Mouse (Mus musculus) ES-E14 (cell line): ENCODE data around the gene Baz2b. TPM values are rescaled to one million over a fixed set of nuclear protein-coding genes. Genes with fewer than 3 reads are reported as not detected.

ENCODE experiments used
- DNase-seq: peaks from one replicate; pipeline ENCODE4 v3.0.0-alpha.2; 2013; ENCODE audit warnings: low read depth, low spot score
- H3K27ac ChIP-seq: 2 replicates; pipeline ENCODE4 v1.5.1; 2012; ENCODE audit warnings: low read depth, mild to moderate bottlenecking, low read length, moderate library complexity, mixed read lengths; ENCODE audit not compliant: poor library complexity, insufficient read depth, severe bottlenecking
- H3K36me3 ChIP-seq: 2 replicates; pipeline ENCODE4 v1.6.1; 2012; ENCODE audit warnings: mild to moderate bottlenecking, low read length, moderate library complexity, mixed read lengths; ENCODE audit not compliant: control insufficient read depth, poor library complexity, insufficient read depth, severe bottlenecking
- H3K4me1 ChIP-seq, 2 experiments: fragments of 150-350 bp in 1 of 2; sonication (generic) in 1 of 2; 2 replicates each; pipeline ENCODE4 v1.6.1; 2012; ENCODE audit warnings: low read length in 2 of 2, mild to moderate bottlenecking in 1 of 2, mixed read lengths in 1 of 2; ENCODE audit not compliant: control insufficient read depth in 2 of 2, insufficient read depth in 2 of 2, poor library complexity in 1 of 2
- H3K4me3 ChIP-seq, 2 experiments: fragments of 150-350 bp in 1 of 2; sonication (generic) in 1 of 2; 2 replicates each; pipeline ENCODE4 v1.5.1; 2012; ENCODE audit warnings: low read length in 2 of 2, low read depth in 1 of 2, mild to moderate bottlenecking in 1 of 2, mixed read lengths in 1 of 2; ENCODE audit not compliant: insufficient read depth in 1 of 2, poor library complexity in 1 of 2, severe bottlenecking in 1 of 2
- H3K9ac ChIP-seq: 2 replicates; pipeline ENCODE4 v1.6.1; 2012; ENCODE audit warnings: low read depth, mild to moderate bottlenecking, low read length, mixed read lengths; ENCODE audit not compliant: poor library complexity, insufficient read depth, severe bottlenecking
- H3K9me3 ChIP-seq: fragments of 150-350 bp; sonication (generic); 2 replicates; pipeline ENCODE4 v1.6.1; 2012; ENCODE audit warnings: low read depth, mild to moderate bottlenecking, low read length; ENCODE audit not compliant: control insufficient read depth, insufficient read depth
- CHD2 ChIP-seq: IDR thresholded peaks from 2 replicates; pipeline ENCODE4 v1.6.1; 2014; ENCODE audit warnings: mild to moderate bottlenecking, low read depth, low read length, inconsistent platforms
- HCFC1 ChIP-seq: IDR thresholded peaks from 2 replicates; pipeline ENCODE4 v1.6.1; 2012; ENCODE audit warnings: low read length, inconsistent platforms, borderline replicate concordance; ENCODE audit not compliant: insufficient read depth
- MAFK ChIP-seq: IDR thresholded peaks from 2 replicates; pipeline ENCODE4 v1.6.1; 2014; ENCODE audit warnings: mild to moderate bottlenecking, low read depth, low read length, inconsistent platforms; ENCODE audit not compliant: insufficient read depth
- ZC3H11A ChIP-seq: IDR thresholded peaks from 2 replicates; pipeline ENCODE4 v1.6.1; 2012; ENCODE audit warnings: low read depth, mild to moderate bottlenecking, inconsistent platforms, low read length, borderline replicate concordance
- ZNF384 ChIP-seq: IDR thresholded peaks from 2 replicates; pipeline ENCODE4 v1.6.1; 2012; ENCODE audit warnings: low read depth, low read length, inconsistent platforms
- in situ Hi-C, 2 experiments: fragments of 600-800 bp; cut with MboI; formaldehyde crosslinking; loops; one replicate each; pipeline ENCODE4 v1.15.1; 2025; ENCODE audit warnings: low sequenced_read_pairs in 2 of 2, inconsistent platforms in 1 of 2; ENCODE audit not compliant: unreplicated experiment in 2 of 2
- total RNA-seq: library from RNA; depleted of rRNA; stranded (reverse); fragments of 300-350 nt; gene quantifications from 2 replicates; pipeline ENCODE4 v1.2.3, GENCODE M21; 2012

Baz2b gene
- total RNA-seq, 1 experiment = 22.0 TPM

DNA sequence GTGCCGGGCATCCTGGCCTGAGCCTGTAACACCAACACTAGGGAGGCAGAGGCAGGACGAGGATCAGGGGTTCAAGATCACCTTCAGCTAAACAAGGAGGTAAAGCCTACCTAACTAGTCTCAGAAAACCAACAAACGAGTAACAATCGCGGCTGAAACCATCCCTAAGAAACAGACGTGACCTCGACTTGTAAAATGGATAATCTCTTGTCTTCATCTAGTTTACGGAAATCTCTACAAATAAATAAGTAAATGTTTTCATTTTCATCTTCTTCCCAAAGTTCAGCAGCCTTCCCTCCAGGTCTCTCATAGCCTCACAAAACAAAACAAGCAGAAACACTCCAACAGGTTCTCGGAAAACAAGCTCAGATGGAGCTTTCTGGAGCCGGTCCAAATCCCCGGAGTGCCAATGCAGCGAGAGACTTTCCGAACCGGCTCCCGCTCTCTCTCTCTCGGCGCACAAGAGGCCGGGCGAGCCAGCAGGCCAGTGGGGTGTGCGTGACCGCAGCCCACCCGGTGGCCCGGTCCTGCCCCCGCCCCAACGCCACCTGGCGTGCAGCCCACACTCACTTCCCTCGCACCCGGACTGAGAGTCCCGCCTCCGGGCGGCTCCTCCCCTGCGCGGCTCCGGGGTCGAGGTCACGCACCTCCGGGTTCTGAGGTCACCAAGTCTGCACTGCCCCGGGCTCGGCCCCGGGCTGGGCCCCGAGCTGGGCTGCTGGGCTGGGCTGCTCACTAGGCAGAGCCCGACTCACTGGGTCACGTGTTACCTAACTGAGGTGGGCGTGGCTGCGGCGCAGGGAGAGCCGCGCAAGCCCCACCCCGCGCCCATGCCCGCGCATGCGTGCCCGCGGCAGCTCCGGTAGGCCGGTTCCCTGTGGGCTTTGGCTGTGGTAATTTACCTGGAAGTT, 327.6 kb downstream of the Baz2b start, which contains the start of gene Wdsub1:
Gene Wdsub1, minus strand, starts transcription at position 761 of the 911 bp plus-strand sequence.
- no peak within 1 kb of the TSS for H3K27ac ChIP-seq
- H3K36me3 ChIP-seq = no peaks in the 10 kb centered on the region
- DNase-seq = peak; percentile 83
- in situ Hi-C loops = no loop called here
- TF ChIP-seq ZNF384 (no peak), HCFC1 (no peak; the same call in 1 of the 2 replicates), ZC3H11A (no peak), CHD2 (no peak), MAFK (no peak)
- peak within 1 kb of the TSS; percentile 80 for H3K9ac ChIP-seq
- H3K4me1 ChIP-seq = peaks cover 0 to 2% of the 10 kb centered on the region in 2 experiments; a peak in 2 of 4 replicates
- H3K4me3 ChIP-seq = peak within 1 kb of the TSS; percentile 77 to 78
- no peaks in the 10 kb centered on the region for H3K9me3 ChIP-seq

GRCm38 (mm10) chr2:59881404-59881803, 328.2 kb downstream of the Baz2b start:
- TF ChIP-seq ZC3H11A = no peak
- TF ChIP-seq MAFK = no peak
- TF ChIP-seq ZNF384 = no peak
- TF ChIP-seq HCFC1 = no peak
- in situ Hi-C loops = no loop called here
- peaks cover 0 to 2% of the 10 kb centered on the region in 2 experiments; a peak in 2 of 4 replicates for H3K4me1 ChIP-seq
- peak overlapping the region; percentile 35; the same call in 1 of the 2 replicates for H3K9ac ChIP-seq
- no peaks in the 10 kb centered on the region for H3K36me3 ChIP-seq
- H3K4me3 ChIP-seq = peak overlapping the region; percentile 27 to 78; a peak in 3 of 4 replicates
- no peak overlapping the region for H3K27ac ChIP-seq
- no peaks in the 10 kb centered on the region for H3K9me3 ChIP-seq
- no peak for DNase-seq

DNA sequence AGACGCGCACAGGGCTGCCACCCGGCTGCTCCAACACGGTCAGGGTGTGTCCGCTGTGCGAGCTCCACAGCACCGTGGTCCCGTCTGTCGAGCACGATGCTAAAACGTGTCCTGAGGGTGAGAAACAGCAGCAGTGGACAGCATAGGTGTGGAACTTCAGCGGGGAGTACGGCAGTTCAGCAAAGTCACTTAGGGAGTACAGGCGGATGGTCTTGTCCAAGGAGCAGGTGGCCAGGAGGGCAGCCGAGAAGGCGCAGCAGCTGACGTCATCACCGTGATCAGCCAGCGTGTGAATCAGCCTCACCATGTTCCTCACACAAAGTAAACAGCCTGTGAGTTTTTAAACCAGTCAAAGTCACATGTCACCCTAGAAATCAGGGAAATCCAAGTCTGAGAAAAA, 331.4 kb downstream of the Baz2b start:
- H3K4me3 ChIP-seq = peak overlapping the region; percentile 62 to 74
- H3K9ac ChIP-seq = peak overlapping the region; percentile 79
- H3K36me3 ChIP-seq = no peaks in the 10 kb centered on the region; the same call in 1 of the 2 replicates
- H3K9me3 ChIP-seq = no peaks in the 10 kb centered on the region
- no peak overlapping the region for H3K27ac ChIP-seq
- DNase-seq = peak; percentile 29
- no peak for TF ChIP-seq ZNF384
- TF ChIP-seq HCFC1 = no peak
- TF ChIP-seq ZC3H11A = no peak
- no peak for TF ChIP-seq MAFK
- no peak for TF ChIP-seq CHD2
- in situ Hi-C loops = no loop called here
- peaks cover 0 to 2% of the 10 kb centered on the region in 2 experiments; a peak in 2 of 4 replicates for H3K4me1 ChIP-seq

- no peak for DNase-seq
- Histone ChIP-seq H3K36me3 (no peaks in the 10 kb centered on the region; the same call in 1 of the 2 replicates), H3K9ac (no peak overlapping the region), H3K9me3 (no peaks in the 10 kb centered on the region), H3K4me1 (peaks cover 0 to 2% of the 10 kb centered on the region in 2 experiments; a peak in 2 of 4 replicates), H3K27ac (no peak overlapping the region), H3K4me3 (no peak overlapping the region)
- in situ Hi-C loops = no loop called here
- no peak for TF ChIP-seq MAFK
- TF ChIP-seq HCFC1 = no peak
These were observed 332.3 kb downstream of the Baz2b start for GRCm38 (mm10) chr2:59877335-59877734.
